Mouse (Mus musculus): ENCODE results near the gene Pkd2. TPM values are rescaled to one million over a fixed set of nuclear protein-coding genes. Genes with fewer than 3 reads are reported as not detected.

The Pkd2 gene
- 16.5 and 18.5 TPM in 2 replicates for polyA plus RNA-seq (2015; fragmentation: Nextera tagmentation; extraction: Ambion mirVana)

DNA sequence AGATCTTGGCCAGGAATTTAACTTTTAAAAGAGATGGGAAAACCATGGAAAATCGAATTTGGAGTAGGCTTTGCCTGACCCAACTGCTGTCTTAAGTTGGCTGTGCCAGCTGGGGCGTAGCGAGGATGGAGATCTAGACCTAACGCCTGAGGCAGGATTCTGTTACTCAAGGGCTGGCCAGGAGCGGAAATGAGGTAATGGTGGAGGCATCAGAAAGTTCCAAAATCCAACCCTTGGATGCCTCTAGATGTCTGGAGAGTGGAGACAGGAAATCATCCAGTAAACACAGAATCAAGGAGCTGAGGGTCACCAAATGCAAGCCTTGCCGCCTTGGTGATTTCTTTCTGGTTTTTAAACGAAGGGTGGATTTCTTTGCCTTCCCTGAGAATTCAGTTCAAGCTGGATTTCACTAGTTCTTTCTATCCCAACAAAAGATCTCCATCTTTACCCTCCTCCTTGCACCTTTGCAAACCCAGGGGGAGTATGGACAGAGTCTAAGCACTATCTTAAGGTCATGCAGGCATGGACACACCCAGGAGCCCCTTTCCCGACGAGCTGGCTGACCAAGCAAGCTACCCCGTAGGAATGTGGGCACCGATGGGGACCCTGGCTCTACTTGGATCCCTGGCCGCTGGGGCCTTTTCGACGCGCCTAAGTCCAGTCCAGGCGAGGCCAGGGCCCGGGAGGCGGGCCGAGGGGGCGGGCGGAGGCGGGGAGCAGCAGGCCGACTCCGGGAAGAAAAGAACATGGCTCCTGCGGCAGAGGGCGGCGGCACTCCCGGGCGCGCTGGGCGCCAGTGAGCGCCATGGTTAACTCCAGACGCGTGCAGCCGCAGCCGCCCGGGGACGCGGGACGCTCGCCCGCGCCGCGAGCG lies at the start of gene Pkd2:
Pkd2 (plus strand) TSS at position 619 of the 874 bp plus-strand sequence.
- peak within 1 kb of the TSS; percentile 93 for H3K4me3 ChIP-seq (replicated peaks)
- no peaks in the 10 kb centered on the region for H3K9me3 ChIP-seq (replicated peaks)
- H3K4me1 ChIP-seq: peaks cover 16% of the 10 kb centered on the region
- H3K27ac ChIP-seq: peak within 1 kb of the TSS; percentile 95
- H3K4me2 ChIP-seq: peak within 1 kb of the TSS; percentile 78
- peaks cover 21% of the 10 kb centered on the region for H3K36me3 ChIP-seq
- no peaks in the 10 kb centered on the region for H3K27me3 ChIP-seq
- peak; percentile 94 for ATAC-seq (replicated peaks; ENCODE audit: low FRiP score)
- peak within 1 kb of the TSS; percentile 96 for H3K9ac ChIP-seq
- 9% methylated on average over 46 of the region's 46 CpGs for WGBS

- Histone ChIP-seq H3K9ac (no peak overlapping the region), H3K4me1 (no peaks in the 10 kb centered on the region), H3K9me3 (replicated peaks) (no peaks in the 10 kb centered on the region), H3K27me3 (no peaks in the 10 kb centered on the region), H3K27ac (no peak overlapping the region), H3K4me3 (replicated peaks) (no peak overlapping the region), H3K36me3 (no peaks in the 10 kb centered on the region), H3K4me2 (no peak overlapping the region)
- ATAC-seq (replicated peaks; ENCODE audit: low FRiP score): no peak
- WGBS: 48% methylated on average over 2 of the region's 2 CpGs
Measured at GRCm38 (mm10) chr5:104415999-104416398, 43.3 kb upstream of the Pkd2 start.

DNA sequence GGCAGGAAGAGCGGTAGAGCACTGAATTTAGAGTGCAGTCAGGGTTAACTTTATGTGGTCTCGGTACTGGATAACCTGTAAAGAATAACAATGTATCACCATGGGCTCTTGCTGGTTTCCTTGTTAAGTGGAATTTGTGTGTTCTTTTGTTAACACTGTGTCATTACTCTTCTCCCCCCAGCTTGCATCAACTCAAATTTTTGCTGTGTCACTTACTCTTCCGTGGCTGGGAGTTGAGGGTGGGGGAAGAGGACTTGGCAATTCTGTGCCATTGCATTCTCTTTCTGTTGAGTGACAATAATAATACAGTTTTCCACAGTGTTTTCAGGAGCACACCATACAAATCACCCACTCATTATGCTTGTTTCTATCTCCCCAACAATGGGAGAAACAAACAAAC lies 42.2 kb upstream of the Pkd2 start:
- Histone ChIP-seq H3K27me3 (no peaks in the 10 kb centered on the region), H3K36me3 (no peaks in the 10 kb centered on the region), H3K27ac (no peak overlapping the region), H3K9ac (no peak overlapping the region), H3K9me3 (replicated peaks) (no peaks in the 10 kb centered on the region), H3K4me1 (no peaks in the 10 kb centered on the region), H3K4me2 (no peak overlapping the region), H3K4me3 (replicated peaks) (no peak overlapping the region)
- 69% methylated on average over 3 of the region's 3 CpGs for WGBS
- no peak for ATAC-seq (replicated peaks; ENCODE audit: low FRiP score)

- H3K9me3 ChIP-seq (replicated peaks): no peaks in the 10 kb centered on the region
- H3K4me3 ChIP-seq (replicated peaks): no peak overlapping the region
- H3K9ac ChIP-seq: no peak overlapping the region
- 90% methylated on average over 1 of the region's 1 CpGs for WGBS
- H3K36me3 ChIP-seq: no peaks in the 10 kb centered on the region
- no peak; the same call in 1 of the 2 replicates for ATAC-seq (replicated peaks; ENCODE audit: low FRiP score)
- H3K27me3 ChIP-seq: no peaks in the 10 kb centered on the region
- H3K4me2 ChIP-seq: no peak overlapping the region
- no peak overlapping the region for H3K27ac ChIP-seq
- H3K4me1 ChIP-seq: no peaks in the 10 kb centered on the region
Measured at GRCm38 (mm10) chr5:104417721-104418120, 41.5 kb upstream of the Pkd2 start.

- no peak overlapping the region for H3K4me2 ChIP-seq
- H3K36me3 ChIP-seq: no peaks in the 10 kb centered on the region
- no peak overlapping the region for H3K27ac ChIP-seq
- WGBS: 70% methylated on average over 2 of the region's 2 CpGs
- no peak for ATAC-seq (replicated peaks; ENCODE audit: low FRiP score)
- H3K9ac ChIP-seq: no peak overlapping the region
- H3K9me3 ChIP-seq (replicated peaks): no peaks in the 10 kb centered on the region
- H3K27me3 ChIP-seq: no peaks in the 10 kb centered on the region
- H3K4me1 ChIP-seq: no peaks in the 10 kb centered on the region
- H3K4me3 ChIP-seq (replicated peaks): no peak overlapping the region
Measured at GRCm38 (mm10) chr5:104422039-104422438, 37.2 kb upstream of the Pkd2 start.

- no peak overlapping the region for H3K4me2 ChIP-seq
- no peaks in the 10 kb centered on the region for H3K36me3 ChIP-seq
- 64% methylated on average over 3 of the region's 3 CpGs for WGBS
- ATAC-seq (replicated peaks; ENCODE audit: low FRiP score): no peak
- H3K27ac ChIP-seq: no peak overlapping the region
- H3K4me3 ChIP-seq (replicated peaks): no peak overlapping the region
- H3K4me1 ChIP-seq: no peaks in the 10 kb centered on the region
- no peak overlapping the region for H3K9ac ChIP-seq
- no peaks in the 10 kb centered on the region for H3K9me3 ChIP-seq (replicated peaks)
- H3K27me3 ChIP-seq: no peaks in the 10 kb centered on the region
Measured at GRCm38 (mm10) chr5:104423861-104424260, 35.4 kb upstream of the Pkd2 start.

- Histone ChIP-seq H3K27ac (no peak overlapping the region), H3K27me3 (no peaks in the 10 kb centered on the region), H3K9ac (no peak overlapping the region), H3K4me1 (no peaks in the 10 kb centered on the region), H3K9me3 (replicated peaks) (no peaks in the 10 kb centered on the region), H3K4me3 (replicated peaks) (no peak overlapping the region), H3K36me3 (no peaks in the 10 kb centered on the region), H3K4me2 (no peak overlapping the region)
- no peak for ATAC-seq (replicated peaks; ENCODE audit: low FRiP score)
- WGBS: 53% methylated on average over 8 of the region's 8 CpGs
Measured at GRCm38 (mm10) chr5:104425949-104426348, 33.3 kb upstream of the Pkd2 start.

GRCm38 (mm10) chr5:104432886-104433285 lies 26.4 kb upstream of the Pkd2 start:
- 38% methylated on average over 12 of the region's 12 CpGs for WGBS
- Histone ChIP-seq H3K27ac (no peak overlapping the region), H3K36me3 (no peaks in the 10 kb centered on the region), H3K9ac (no peak overlapping the region), H3K4me1 (peaks cover 4% of the 10 kb centered on the region; the same call in 1 of the 2 replicates), H3K4me3 (replicated peaks) (no peak overlapping the region), H3K27me3 (no peaks in the 10 kb centered on the region), H3K4me2 (no peak overlapping the region), H3K9me3 (replicated peaks) (no peaks in the 10 kb centered on the region)
- ATAC-seq (replicated peaks; ENCODE audit: low FRiP score): no peak

DNA sequence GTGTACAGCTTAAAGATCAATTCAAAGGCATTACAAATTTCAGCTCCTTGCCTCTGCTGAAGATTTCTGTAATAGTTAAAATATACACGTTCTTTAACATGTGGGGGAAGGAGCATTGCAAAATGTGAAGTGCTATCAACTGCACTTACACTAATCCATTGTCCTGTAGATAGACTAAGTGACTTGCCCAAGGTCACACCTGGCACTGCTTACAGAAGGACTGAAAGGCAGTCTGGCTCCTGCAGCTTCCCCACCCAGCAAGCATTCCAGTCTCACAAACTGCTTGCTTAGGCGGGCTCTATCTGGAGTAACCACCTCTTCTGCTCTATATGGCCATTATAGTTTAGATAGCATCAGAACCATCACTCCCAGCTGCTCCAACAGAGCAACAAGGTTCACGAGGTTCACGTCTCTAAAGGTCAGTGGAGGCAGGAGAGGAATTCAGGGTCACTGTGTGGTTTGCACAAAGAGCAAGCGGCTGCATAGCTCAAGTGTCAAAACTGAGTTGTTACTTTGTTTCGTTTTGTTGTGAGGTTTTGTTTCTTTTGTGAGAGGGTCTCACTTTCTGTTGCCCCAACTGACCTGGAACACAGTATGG lies 25.2 kb upstream of the Pkd2 start:
- no peak overlapping the region for H3K4me3 ChIP-seq (replicated peaks)
- no peaks in the 10 kb centered on the region for H3K9me3 ChIP-seq (replicated peaks)
- no peak overlapping the region for H3K27ac ChIP-seq
- no peaks in the 10 kb centered on the region for H3K27me3 ChIP-seq
- WGBS: 34% methylated on average over 6 of the region's 6 CpGs
- H3K4me2 ChIP-seq: no peak overlapping the region
- no peaks in the 10 kb centered on the region for H3K36me3 ChIP-seq
- no peak overlapping the region for H3K9ac ChIP-seq
- H3K4me1 ChIP-seq: peaks cover 4% of the 10 kb centered on the region; the same call in 1 of the 2 replicates
- ATAC-seq (replicated peaks; ENCODE audit: low FRiP score): no peak

GRCm38 (mm10) chr5:104434835-104435301 lies 24.4 kb upstream of the Pkd2 start, which contains the start of gene Spp1:
Gene Spp1 (plus strand): TSS chr5:104435118.
- no peaks in the 10 kb centered on the region for H3K9me3 ChIP-seq (replicated peaks)
- H3K4me2 ChIP-seq: no peak within 1 kb of the TSS
- H3K4me3 ChIP-seq (replicated peaks): no peak within 1 kb of the TSS
- no peaks in the 10 kb centered on the region for H3K27me3 ChIP-seq
- H3K27ac ChIP-seq: peak within 1 kb of the TSS; percentile 62; the same call in 1 of the 2 replicates
- peaks cover 4% of the 10 kb centered on the region; the same call in 1 of the 2 replicates for H3K4me1 ChIP-seq
- H3K9ac ChIP-seq: no peak within 1 kb of the TSS
- 63% methylated on average over 7 of the region's 7 CpGs for WGBS
- ATAC-seq (replicated peaks; ENCODE audit: low FRiP score): no peak
- no peaks in the 10 kb centered on the region for H3K36me3 ChIP-seq

- H3K9me3 ChIP-seq (replicated peaks): no peaks in the 10 kb centered on the region
- H3K36me3 ChIP-seq: no peaks in the 10 kb centered on the region
- H3K9ac ChIP-seq: no peak overlapping the region
- no peak overlapping the region for H3K4me3 ChIP-seq (replicated peaks)
- no peaks in the 10 kb centered on the region for H3K27me3 ChIP-seq
- peak overlapping the region; percentile 62 for H3K27ac ChIP-seq
- 70% methylated on average over 7 of the region's 7 CpGs for WGBS
- H3K4me1 ChIP-seq: peaks cover 4% of the 10 kb centered on the region; the same call in 1 of the 2 replicates
- H3K4me2 ChIP-seq: no peak overlapping the region
- no peak for ATAC-seq (replicated peaks; ENCODE audit: low FRiP score)
Measured at GRCm38 (mm10) chr5:104436406-104437076, 22.7 kb upstream of the Pkd2 start.

GRCm38 (mm10) chr5:104442396-104442795 lies 16.9 kb upstream of the Pkd2 start:
- no peaks in the 10 kb centered on the region for H3K27me3 ChIP-seq
- ATAC-seq (replicated peaks; ENCODE audit: low FRiP score): no peak
- no peak overlapping the region for H3K9ac ChIP-seq
- H3K36me3 ChIP-seq: no peaks in the 10 kb centered on the region
- no peak overlapping the region for H3K4me3 ChIP-seq (replicated peaks)
- H3K4me2 ChIP-seq: no peak overlapping the region
- no peaks in the 10 kb centered on the region for H3K9me3 ChIP-seq (replicated peaks)
- 74% methylated on average over 6 of the region's 6 CpGs for WGBS
- no peak overlapping the region for H3K27ac ChIP-seq
- H3K4me1 ChIP-seq: no peaks in the 10 kb centered on the region

Measured in kidney, embryonic 15.5 days (tissue).